Mouse (Mus musculus): ENCODE results near the gene Pigk. TPM values are rescaled to one million over a fixed set of nuclear protein-coding genes. Genes with fewer than 3 reads are reported as not detected.
"Not testable (repeated sequence)": the region's sequence is repeated elsewhere in the genome, so short reads cannot be mapped to it uniquely, and the experiment has no call there.

Gene Pigk
- total RNA-seq, 2 experiments from 2014 or later, result 44.2 to 48.7 TPM

DNA sequence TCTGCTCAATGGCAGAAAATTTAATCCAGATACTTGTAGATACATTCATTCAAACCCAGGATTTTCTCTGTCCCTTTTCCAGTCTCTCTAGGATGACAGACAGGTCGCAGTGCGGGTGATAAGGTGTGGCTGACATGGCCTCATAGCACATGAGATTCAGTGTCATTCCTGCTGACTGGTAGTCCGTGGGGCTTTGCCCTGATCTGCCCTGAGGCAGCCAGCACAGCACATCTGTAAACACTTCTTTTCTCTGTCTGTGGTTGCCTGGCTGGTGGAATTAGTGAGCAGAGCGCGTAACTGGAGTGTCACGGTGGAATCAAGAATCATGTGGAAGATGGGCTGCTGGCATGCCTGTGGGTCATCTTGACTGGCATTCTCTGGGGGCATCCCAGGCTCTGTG lies 56.2 kb downstream of the Pigk start:
- no peak for DNase-seq

DNA sequence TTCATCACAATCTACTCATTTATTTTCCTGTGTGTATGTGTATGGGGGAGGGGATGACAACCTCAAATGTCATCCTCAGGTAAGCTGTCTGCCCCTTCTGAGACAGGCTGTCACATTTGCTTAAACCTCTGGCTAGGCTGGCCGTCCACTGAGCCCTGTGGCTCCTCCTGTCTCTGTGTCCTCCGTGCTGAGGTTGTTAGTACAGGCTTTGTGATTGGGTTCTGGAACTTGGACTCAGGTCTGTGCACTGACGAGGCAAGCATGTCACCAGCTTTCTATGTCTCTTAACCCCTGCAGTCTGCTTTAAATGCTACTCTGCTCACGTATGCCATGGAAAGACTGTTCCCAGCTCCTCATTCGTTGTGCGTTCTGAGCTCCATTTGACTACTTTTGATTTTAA lies 62.5 kb downstream of the Pigk start:
- no peak for DNase-seq

DNA sequence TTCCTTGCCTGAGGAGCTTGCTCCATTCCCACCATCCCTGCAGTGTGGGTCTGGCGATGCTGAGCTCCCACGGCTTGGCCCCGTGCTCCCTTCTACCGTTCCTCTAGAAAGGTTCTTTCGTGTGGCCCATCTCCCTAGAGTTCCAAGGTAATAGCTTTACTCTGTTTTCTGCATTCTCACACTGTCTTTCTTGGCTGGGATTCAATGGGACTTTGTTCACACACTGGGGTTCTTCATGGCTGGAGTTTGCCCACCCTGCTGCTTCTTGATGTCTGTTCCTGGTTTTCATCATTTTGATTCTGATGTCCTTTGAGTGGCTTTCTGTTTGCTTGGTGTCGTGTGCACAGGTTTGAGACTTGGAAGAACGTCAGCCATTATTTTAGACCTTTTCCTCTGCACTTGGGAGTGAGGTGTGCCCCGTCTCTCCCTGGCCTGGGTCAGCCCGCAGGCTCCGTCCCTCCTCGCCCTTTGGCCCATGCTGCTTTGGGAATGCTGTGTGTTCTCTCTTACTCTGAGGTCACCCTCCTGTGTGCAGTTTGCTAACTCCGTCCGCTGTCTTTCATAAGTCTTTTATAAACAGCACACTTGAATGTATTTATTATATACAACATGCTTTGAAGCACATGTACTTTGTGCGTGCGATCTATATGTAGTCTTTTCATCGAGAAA lies 63.1 kb downstream of the Pigk start:
- no peak for DNase-seq

DNA sequence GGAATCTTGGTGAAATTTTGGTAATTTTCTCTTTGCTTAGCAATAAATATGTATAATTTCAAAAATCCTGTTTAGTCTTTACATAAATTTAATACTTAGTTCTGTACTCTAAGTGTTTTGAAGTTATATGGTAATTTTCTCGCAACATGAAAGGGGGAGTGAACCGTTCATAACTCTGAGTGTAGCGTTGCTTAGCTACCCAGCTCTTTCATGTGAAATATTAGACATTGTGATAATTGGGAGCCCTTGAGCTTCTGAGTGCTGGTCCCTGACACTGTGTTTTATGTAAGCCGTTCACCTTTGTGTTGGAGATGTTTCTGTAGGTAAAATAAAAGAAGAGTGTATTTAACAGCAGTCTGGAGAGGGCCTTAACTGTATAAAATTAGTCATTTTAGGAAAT lies 65.9 kb downstream of the Pigk start:
- DNase-seq, result no peak

DNA sequence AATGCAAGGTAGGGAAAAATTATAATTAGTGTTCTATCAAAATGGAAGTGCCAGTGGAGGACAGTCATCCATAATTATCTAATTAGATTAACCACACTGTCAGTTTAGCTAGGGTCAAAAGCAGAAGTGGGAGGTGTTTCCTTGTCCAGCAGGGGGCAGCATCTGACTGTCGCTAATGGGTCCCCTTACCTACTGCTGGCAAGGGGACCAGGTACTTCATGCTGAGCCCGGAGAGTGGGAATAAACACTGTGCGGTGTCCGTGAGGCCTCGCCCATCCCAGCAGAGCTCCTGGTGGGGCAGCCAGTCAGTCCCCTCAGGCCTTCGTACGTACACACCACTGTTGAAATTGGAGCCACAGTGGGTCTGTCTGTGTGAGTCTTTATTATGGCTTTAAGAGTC lies 69.9 kb downstream of the Pigk start:
- peak; percentile 67 for DNase-seq

DNA sequence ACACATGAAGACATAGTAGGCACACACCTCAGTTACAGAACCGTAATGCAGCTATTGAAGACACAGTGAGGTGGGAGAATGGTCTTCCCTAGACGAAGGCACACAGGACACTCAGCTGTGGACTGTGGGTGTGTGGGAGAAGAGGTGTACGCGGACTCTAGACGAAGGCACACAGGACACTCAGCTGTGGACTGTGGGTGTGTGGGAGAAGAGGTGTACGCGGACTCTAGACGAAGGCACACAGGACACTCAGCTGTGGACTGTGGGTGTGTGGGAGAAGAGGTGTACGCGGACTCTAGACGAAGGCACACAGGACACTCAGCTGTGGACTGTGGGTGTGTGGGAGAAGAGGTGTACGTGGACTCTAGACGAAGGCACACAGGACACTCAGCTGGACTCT lies 70.5 kb downstream of the Pigk start:
- not testable (repeated sequence) for DNase-seq

DNA sequence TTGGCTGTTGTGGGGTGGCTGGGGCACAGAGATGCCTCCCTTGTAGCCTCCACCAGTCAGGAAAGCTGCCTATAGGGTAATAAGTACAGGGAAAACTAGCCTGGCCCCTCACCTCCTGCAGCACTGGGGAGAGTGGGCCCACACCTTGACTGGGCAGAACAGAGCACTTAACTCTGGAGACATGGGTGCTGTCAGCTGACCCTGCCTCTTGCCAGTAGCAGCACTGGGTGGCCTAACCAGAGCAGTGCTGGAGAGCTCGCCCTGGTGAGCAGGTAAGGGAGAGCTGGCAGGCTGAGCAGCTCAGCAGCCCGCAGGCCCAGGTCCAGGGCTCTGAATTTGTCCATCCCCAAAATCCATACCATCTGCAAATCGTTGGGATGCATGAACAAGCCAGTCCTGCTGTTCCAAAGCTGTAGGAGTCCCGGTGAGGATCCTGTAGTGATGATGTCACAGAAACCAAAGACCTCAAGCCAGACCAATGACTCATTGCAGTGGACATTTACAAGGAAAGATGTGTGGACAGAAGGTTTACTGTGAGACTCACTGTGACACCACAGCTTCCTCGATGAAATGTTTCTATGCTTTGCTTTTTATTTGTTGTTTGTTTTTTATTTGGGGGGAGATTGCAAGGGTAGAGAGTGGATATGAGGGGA lies 74.5 kb downstream of the Pigk start:
- DNase-seq, result not testable (repeated sequence)

DNA sequence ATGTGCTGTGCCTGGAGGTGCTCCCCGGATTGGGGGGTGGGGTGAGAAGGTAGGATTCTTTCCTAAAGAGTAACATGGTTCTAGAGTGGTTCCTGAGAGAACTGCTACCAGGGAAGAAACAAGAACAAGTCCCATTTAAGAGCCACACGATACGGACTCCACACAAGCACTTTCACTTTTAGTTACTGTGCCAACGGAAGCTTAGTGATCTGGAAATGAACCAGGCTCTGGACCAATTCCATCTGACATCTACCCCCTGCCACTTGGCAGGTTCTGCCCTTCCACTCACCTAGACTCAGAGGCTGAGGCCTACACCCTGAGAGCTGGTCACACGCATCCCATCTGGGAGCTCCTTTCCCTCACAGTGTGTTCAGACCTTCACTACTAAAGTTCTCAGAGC lies 78.7 kb downstream of the Pigk start:
- no peak for DNase-seq

DNA sequence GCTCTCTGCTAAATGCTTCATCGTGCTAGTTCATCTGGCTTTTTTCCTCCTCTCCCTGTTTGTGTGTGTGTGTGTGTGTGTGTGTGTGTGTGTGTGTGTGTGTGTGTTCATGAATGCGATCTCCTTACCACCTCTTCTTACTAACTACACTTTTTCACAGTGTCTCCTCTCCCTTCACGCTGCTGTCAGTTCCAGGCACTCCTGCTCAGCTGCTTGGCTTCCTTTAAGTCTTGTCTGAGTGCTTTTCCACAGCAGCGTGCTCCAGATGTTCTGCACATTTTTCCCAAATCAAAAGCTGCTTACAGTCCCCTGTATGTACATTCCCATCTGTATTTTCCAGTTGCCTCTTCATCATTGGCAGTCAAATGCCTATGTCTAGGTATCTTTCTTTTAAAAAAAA lies 79.1 kb downstream of the Pigk start:
- no peak for DNase-seq

DNA sequence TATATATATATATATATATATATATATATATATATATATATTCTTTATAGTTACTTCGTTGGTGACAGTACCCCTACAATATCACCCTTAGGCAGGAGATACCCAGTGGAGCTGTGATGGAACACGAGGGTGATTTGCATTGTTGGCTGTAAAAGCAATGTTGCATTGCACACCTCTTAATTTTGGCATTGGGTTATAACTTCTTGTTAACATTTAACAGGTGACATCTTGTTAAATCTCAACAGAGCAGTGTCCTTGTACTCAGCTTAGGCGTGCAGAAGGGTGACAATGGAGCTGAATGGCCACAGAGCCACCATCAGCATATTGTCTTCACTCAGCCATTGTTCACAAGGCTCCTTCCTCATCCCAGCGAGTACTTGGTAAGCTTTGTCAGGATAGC lies 82.3 kb downstream of the Pigk start:
- DNase-seq, result no peak

DNA sequence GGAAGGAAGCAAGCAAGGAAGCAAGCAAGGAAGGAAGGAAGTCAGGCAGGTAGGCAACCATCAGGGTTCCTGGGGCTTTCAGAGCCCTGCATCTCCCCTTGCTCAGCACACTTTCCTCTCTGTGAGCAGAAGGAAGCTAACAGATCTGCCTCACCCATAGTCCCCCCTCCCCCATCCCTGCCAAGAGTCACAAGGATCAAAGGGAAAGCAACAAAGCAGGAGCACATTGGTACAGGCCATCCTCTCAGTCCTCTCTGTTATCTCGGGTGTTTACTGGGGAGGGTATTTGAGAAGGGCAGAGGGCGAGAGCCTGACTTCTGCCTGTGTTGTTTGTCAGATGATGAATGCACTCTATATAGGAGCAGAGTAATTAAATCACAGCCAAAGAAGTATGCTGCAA lies 83.5 kb downstream of the Pigk start:
- DNase-seq, result no peak

DNA sequence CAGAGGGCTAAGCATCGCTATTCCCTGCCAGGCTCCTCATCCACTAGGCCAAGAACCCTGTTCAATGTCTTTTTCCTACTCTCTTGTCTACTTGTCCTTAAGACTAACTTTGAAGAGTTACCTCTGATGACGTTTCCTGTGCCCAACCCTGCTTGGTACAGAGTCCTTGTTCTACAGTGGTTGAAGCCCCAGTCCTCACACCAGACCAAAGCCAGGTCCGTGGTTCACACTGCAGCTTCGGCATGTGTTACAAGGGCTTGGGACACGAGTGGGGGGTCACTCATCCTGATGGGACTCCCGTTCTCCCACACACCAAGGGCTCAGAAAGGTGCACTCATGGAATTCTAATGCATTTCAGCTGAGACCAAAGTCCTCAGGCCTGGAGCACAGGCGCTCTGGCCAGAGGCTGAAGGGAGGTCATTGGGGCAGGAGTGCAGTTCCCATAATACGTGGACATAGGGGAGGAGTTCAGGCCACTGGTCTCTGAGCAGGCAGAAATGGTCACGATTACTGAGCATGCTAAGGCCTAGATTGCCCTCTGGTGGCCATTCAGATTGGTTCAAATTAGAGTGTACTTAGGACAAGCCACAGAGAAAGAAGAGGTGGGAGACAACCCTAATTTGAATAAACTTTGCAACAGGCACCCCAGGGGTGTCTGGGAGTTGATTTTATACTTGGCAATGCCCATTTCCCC lies 86.0 kb downstream of the Pigk start:
- DNase-seq, result no peak

DNA sequence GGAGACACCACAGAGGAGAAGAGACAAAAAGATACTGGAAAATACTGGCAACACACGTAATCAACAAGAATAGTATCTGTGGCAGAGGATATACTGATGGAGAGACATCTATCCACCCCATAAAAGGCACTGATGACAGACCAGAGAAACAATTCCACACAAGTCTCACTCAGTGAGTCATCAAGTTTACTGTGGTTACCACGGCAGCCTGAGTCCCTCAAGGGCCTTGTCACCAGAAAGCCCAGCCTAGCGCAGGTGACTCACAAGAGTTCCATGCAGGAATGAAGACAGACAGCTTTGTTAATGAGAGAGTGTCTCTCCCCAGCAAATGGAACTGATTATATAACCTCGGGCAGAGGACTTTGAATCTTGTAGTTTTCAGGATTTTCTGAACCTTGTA lies 100.0 kb downstream of the Pigk start:
- no peak for DNase-seq

DNA sequence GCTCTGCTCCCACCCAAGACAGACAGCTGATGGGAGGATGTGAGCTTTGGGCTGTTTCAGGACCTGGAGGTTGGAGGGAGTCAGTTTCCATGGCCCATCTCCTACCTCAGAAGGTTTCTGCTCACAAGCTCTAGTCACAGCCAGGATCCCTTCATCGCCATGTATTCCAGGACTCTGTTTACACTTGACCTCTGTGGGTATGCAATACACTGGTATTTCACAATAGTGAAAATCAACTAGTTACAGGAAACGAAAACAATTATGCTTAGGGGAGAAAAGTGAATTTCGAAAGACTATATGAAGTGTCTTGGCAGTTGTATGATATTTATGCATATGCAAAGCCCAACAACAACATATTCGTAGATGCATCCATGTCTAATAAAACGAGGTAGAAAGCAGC lies 101.2 kb downstream of the Pigk start:
- DNase-seq, result no peak

DNA sequence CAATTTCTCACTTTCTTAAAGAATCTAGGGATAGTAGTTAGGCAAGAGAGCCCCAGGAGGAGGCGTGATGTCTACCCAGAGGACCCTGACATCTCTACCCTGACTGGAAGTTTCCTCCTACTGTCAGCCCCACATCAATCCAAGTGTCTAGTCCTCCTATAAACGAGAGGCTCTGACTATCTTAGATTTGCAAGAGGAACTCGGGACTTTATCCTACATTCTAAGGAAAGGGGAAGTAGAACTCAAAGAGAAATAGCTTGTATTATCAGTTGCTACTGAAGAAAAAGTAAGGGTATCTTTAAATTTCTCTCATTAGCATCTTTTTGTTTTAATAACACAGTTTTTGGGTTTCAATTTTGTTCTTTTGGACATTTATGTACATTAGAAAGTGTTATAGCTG lies 106.5 kb downstream of the Pigk start:
- DNase-seq, result no peak

DNA sequence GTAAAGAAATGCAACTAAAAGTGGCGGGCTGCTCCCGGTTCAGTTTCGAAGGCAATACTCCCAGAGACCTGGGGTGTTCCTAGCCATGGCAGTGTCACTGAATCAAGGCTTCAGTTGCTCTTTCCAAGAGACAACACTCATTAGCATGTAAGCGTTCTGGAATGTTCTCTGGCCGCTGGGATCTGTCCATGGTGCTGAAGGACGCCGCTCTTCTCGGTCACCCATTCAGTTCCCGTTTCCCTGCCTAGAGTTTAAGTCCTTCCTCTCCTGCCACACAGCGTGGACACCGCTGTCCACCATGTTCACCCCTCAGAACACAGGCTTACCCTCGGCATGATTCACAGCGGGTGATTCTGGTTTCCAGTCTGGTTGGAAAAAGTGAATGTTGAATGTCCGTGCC lies 107.3 kb downstream of the Pigk start:
- no peak for DNase-seq

DNA sequence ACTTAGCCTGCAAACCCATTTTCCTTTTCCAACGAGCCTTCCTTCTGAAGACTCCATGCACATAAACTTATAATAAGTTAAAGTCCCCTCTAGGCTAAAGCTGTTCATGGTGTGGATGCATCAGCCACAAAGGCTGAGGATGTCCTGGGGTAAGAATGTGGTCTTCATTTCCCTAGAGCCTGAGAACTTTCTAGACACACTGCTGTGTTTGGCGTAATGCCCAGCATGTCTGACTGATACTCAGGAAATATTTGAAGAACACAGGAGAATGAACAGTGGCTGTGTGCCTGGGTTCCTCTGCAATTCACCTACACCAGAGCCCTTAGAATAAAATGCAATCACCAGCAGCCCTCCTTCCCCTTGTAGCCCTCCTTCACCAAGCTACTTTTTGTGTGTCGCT lies 117.5 kb downstream of the Pigk start:
- DNase-seq, result no peak

DNA sequence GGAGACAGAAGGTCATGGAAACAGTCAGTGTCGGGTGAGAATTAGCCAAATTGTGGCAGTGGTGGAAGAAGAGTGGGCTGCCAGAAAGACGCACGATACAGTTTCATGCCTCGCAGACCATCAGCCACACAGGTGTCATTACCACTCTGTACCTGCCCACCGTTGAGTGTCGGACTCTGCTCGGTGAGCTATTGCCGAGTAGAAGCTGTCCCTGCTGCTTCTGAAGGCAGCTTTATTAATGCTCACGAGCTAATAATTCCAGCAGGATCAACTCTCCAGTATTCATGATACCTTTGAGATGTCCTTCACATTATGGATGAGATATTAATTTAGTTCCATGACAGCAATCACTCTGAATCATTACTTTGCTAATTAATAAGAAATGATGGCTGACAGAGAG lies 118.1 kb downstream of the Pigk start:
- no peak for DNase-seq

DNA sequence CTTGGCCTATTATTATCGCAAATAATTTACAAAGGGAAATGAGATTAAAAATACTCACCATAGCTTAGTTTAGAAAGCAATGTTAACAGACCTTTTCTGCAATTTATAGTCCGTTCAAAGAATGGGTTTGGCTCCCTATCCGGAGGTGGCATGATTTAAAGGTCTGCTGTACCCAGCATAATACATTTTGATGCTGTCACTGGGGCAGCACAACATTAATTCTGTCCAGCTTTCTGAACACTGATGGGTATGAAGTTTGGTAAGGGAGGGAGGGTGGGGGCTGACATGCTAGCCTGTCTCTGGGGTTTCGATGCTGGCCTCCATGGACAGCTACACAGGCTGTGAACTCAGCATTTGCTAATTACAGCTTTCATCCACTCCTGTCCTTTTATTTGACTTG lies 118.5 kb downstream of the Pigk start:
- no peak for DNase-seq

DNA sequence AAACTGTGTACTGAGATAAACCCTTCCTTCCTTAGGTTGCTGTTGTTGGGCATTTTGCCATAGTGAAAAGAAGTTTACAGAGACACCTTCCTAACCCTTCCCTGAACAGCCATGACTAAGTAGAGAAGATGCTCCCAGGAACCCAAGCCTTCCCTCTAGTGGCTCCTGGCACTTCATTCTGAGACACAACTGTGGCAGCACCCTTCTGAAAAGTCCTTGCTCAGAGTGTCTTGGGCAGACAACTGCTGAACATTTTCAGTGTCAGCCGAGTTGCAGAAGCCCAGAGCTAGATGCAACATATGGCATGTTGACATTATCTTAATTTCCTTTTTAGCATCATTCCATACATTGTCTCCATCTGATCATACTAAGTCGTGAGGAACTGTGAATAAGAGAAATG lies 123.5 kb downstream of the Pigk start:
- no peak for DNase-seq

DNA sequence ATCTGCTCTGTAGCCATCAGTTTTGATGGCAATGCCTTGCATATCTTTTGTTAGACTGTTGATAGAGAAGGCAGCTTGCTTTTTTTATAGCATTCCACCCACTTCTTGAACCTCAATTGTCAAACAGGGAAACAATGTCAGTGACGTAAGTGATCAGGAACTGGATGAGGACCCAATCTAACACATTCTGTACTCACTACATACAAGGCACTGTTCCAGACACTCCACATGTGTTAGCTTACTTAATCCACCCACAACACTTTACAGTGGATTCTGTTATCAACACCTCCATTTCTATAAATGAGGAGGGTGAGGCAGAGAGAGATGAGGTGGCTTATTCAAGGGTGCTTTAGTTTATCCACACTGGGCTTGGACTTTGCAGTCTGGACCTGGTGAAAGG lies 124.0 kb downstream of the Pigk start:
- DNase-seq, result no peak

DNA sequence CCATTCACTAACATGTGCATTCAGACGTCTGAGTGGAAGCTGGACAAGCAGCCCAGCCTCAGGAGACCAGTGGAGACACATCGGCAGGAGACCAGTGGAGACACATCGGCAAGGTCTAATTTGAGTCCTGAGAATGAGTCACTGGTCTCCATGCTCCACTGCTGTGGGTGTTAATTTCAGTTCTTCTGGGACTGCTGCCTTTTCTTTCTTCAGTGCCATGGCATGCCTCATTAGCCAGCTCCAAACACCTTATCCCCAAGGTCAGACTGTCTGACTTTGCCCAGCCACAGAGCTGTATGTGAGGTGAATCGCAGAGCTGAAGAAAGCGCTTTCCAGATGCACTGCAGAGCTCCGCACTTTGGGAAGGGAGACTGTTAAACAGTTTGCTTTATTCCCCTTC lies 127.4 kb downstream of the Pigk start:
- DNase-seq, result no peak

DNA sequence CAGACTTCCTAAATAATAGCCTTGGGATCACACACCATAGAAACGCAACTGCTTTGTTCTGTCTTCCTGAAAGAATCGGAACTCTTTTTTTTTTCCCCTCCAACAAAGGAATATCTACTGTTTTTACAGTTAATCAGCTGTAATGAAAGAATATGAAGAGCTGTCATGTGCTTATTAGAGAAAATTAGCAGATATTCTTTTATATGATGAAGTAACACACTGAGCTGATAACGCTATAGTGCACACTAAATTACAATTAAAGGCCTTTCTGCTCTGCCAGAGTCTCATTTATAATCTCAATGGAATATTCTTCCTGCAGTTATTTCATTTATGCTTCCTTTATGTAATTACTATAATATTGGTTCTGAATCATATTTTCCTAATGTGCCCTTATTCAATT lies 128.7 kb downstream of the Pigk start:
- no peak for DNase-seq

DNA sequence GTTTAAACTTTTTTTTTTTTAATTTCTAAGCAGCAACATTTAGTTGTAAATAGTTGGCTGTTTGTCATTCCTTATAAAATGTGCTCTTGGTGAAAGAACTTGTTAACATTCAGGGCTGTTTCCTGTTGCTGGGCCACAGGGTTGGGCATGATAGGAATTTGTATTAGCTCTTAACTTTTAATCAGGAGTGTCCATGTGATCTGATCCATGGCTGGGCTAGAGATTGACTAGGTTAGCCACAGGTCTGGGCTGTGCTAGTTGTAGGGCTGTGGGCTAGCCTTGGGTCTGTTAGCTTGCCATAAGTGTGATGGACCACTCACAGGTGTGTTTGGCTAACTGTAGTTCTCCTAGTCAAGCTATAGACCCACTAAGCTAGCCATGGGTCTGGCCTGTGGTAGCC lies 130.0 kb downstream of the Pigk start:
- no peak for DNase-seq
